Mouse (Mus musculus): ENCODE data around the gene Ubfd1. TPM values are rescaled to one million over a fixed set of nuclear protein-coding genes. Genes with fewer than 3 reads are reported as not detected.

Gene Ubfd1
- polyA plus RNA-seq, 1 experiment from 2014 or later = 30.9 TPM

DNA sequence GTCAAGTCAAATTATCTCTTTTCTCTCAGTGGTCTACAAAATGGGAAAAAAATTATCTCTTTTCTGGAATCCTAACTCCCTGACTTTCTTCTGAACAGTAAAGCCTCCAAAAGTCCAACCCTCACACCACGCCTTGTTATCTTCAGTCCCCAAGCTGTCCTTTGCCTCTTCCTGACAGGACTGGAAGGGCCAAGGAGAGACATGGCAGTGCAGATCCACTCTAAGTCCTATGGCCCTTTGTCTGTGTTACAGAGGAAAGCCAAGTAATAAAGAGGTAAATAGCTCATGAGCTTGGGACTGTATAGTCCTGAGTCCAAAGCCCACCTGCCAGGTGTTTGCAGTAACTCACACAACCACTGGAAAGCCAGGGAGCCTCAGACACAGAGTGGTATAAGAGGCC lies 21.3 kb upstream of the Ubfd1 start:
- POLR2A ChIA-PET = interaction anchor here (1.0 kb wide), 1 partner anchor 24 kb away, joined by 3 read pairs; the partner anchor contains the start of gene Gga2
- no peak for DNase-seq (ENCODE audit: low read depth, low spot score)
- CTCF ChIA-PET = interaction anchor here (0.9 to 1.6 kb wide), 3 partner anchors 15 to 30 kb away, joined by 3 to 4 read pairs (median 4); no protein-coding TSS in a partner anchor
- in situ Hi-C loops (cut with MboI; ENCODE audit: low pct_unique_long_range_greater_than_20kb) = no loop called here
- no peaks in the 10 kb centered on the region for H3K27me3 ChIP-seq
- no peak for TF ChIP-seq CTCF (IDR thresholded peaks at IDR 0.05)
- no peak for ATAC-seq

- ATAC-seq = no peak
- no peak for TF ChIP-seq CTCF (IDR thresholded peaks at IDR 0.05)
- no peak for DNase-seq (ENCODE audit: low read depth, low spot score)
- no peaks in the 10 kb centered on the region for H3K27me3 ChIP-seq
- POLR2A ChIA-PET = no interaction called here
- CTCF ChIA-PET = interaction anchor here (1.3 kb wide), 1 partner anchor 23 kb away, joined by 3 read pairs; no protein-coding TSS in a partner anchor
- in situ Hi-C loops (cut with MboI; ENCODE audit: low pct_unique_long_range_greater_than_20kb) = no loop called here
Measured at GRCm38 (mm10) chr7:122046813-122047212, 20.2 kb upstream of the Ubfd1 start.

- ChIA-PET POLR2A (no interaction called here), CTCF (no interaction called here)
Measured at GRCm38 (mm10) chr7:122048191-122048590, 18.8 kb upstream of the Ubfd1 start.

GRCm38 (mm10) chr7:122050834-122051233 lies 16.1 kb upstream of the Ubfd1 start:
- in situ Hi-C loops (cut with MboI; ENCODE audit: low pct_unique_long_range_greater_than_20kb) = no loop called here
- POLR2A ChIA-PET = no interaction called here
- ATAC-seq = no peak
- no peak for TF ChIP-seq CTCF (IDR thresholded peaks at IDR 0.05)
- H3K27me3 ChIP-seq = no peaks in the 10 kb centered on the region
- DNase-seq (ENCODE audit: low read depth, low spot score) = no peak
- CTCF ChIA-PET = interaction anchor here (1.6 kb wide), 1 partner anchor 11 kb away, joined by 6 read pairs; no protein-coding TSS in a partner anchor

More at GRCm38 (mm10) chr7:122048191-122048590, 18.8 kb upstream of the Ubfd1 start:
- DNase-seq (ENCODE audit: low read depth, low spot score) (no peak), ATAC-seq (no peak)
- in situ Hi-C loops (cut with MboI; ENCODE audit: low pct_unique_long_range_greater_than_20kb) = no loop called here
- TF ChIP-seq CTCF (IDR thresholded peaks at IDR 0.05) = no peak
- H3K27me3 ChIP-seq = no peaks in the 10 kb centered on the region

DNA sequence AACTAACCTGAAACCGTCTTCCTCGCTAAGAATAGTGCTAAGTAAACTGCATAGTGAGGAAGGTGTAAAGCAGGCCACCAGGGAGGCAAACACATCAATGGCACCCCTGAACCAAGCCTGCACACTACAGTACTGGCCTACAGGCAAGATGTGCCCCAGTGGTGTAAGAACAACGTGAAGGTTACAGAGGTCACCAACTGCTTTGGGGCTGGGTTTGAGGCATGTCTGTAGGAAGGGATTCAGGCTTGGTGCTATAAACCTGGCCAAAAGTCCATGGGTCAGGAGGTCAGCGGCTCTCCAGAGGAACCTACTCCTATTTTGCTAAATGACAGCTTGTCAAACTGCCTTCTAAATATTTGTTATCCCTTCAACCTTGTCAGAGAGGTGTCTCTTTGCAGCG lies 10.3 kb upstream of the Ubfd1 start:
- ChIA-PET POLR2A (no interaction called here), CTCF (no interaction called here)
- in situ Hi-C loops (cut with MboI; ENCODE audit: low pct_unique_long_range_greater_than_20kb) = no loop called here
- TF ChIP-seq CTCF (IDR thresholded peaks at IDR 0.05) = no peak
- DNase-seq (ENCODE audit: low read depth, low spot score) = no peak
- ATAC-seq = no peak
- H3K27me3 ChIP-seq = no peaks in the 10 kb centered on the region

GRCm38 (mm10) chr7:122065656-122066055 lies 1.3 kb upstream of the Ubfd1 start:
- ATAC-seq (no peak), DNase-seq (ENCODE audit: low read depth, low spot score) (no peak)
- no peak for TF ChIP-seq CTCF (IDR thresholded peaks at IDR 0.05)
- ChIA-PET POLR2A (interaction anchor here (0.6 kb wide), 1 partner anchor 65 kb away, joined by 3 read pairs; no protein-coding TSS in a partner anchor), CTCF (interaction anchor here (1.4 kb wide), 1 partner anchor 102 kb away, joined by 3 read pairs; no protein-coding TSS in a partner anchor)
- in situ Hi-C loops (cut with MboI; ENCODE audit: low pct_unique_long_range_greater_than_20kb) = no loop called here
- no peaks in the 10 kb centered on the region for H3K27me3 ChIP-seq

- ATAC-seq (peak; percentile 6), DNase-seq (ENCODE audit: low read depth, low spot score) (peak; percentile 22)
- no peaks in the 10 kb centered on the region for H3K27me3 ChIP-seq
- in situ Hi-C loops (cut with MboI; ENCODE audit: low pct_unique_long_range_greater_than_20kb) = no loop called here
- ChIA-PET CTCF (interaction anchor here (1.4 kb wide), 1 partner anchor 103 kb away, joined by 3 read pairs; no protein-coding TSS in a partner anchor), POLR2A (interaction anchor here (0.6 kb wide), 1 partner anchor 66 kb away, joined by 3 read pairs; no protein-coding TSS in a partner anchor)
- no peak for TF ChIP-seq CTCF (IDR thresholded peaks at IDR 0.05)
Measured at GRCm38 (mm10) chr7:122066102-122066944, 652 bp upstream of the Ubfd1 start.

DNA sequence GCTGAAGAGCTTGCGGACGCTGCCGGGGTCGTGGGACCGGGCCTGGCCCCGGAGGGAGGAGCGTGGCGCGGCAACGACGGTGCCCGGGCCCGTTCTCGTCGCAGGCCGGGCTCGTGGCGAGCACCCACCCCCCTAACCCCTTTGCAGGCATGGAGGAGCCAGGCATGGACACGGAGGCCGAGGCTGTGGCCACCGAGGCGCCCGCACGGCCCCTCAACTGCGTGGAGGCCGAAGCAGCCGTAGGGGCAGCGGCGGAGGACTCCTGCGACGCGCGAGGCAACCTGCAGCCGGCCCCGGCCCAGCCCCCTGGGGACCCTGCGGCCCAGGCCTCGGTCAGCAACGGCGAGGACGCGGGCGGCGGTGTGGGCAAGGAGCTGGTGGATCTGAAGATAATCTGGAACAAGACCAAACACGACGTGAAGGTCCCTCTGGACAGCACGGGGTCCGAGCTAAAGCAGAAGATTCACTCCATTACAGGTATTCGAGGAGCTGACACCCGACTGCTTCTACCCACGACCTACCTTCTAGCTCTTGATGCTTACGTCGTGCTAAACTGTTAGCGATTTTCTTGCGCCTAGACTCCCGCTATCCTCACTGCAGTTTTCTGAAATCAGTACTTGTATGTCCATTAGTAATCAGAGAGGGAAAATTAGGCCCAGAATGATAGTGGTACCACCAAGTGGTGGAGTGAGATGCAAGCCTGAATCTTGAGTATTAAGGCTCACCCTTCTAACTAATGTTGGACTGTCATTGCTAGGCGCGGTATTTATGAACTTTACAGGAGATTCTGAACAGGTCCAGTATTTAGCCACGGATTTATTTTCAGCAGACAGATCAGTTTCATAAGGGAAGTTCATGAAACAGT lies 774 bp downstream of the Ubfd1 start:
- peak; percentile 40 for TF ChIP-seq CTCF (IDR thresholded peaks at IDR 0.05)
- in situ Hi-C loops (cut with MboI; ENCODE audit: low pct_unique_long_range_greater_than_20kb) = no loop called here
- ChIA-PET POLR2A (no interaction called here), CTCF (interaction anchor here (0.8 to 1.2 kb wide), 2 partner anchors 31 to 334 kb away, joined by 3 to 4 read pairs; partner anchors contain the start of gene Scnn1g)
- ATAC-seq (peak; percentile 1), DNase-seq (ENCODE audit: low read depth, low spot score) (no peak)
- no peaks in the 10 kb centered on the region for H3K27me3 ChIP-seq

DNA sequence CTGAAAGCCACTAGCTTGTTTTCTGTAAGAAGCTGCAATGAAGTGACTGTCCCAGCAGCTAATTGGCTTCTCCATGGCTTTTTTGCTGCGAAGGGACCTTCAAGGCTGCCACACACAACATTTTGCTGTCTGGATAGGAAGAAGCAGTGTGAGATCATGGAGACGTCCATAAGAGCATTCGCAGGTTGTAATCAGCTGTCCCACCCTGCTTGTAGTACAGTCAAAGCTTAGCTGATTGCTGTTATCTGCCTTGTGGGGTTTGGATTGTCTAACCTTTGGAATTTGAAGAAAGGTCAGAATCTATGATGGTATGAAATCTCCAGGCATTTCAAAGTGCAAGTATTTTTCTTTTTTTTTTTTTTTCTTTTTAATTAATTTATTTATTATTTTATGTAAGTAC lies 7.4 kb downstream of the Ubfd1 start:
- ChIA-PET CTCF (interaction anchor here (0.7 to 1.5 kb wide), 3 partner anchors 9 to 23 kb away, joined by 3 to 5 read pairs (median 3); no protein-coding TSS in a partner anchor), POLR2A (interaction anchor here (1.0 kb wide), 1 partner anchor 59 kb away, joined by 3 read pairs; no protein-coding TSS in a partner anchor)
- H3K27me3 ChIP-seq = no peaks in the 10 kb centered on the region
- DNase-seq (ENCODE audit: low read depth, low spot score) (no peak), ATAC-seq (no peak)
- in situ Hi-C loops (cut with MboI; ENCODE audit: low pct_unique_long_range_greater_than_20kb) = no loop called here
- TF ChIP-seq CTCF (IDR thresholded peaks at IDR 0.05) = no peak
